Mouse (Mus musculus) stomach, embryonic 14.5 days (tissue): ENCODE results near the gene Chd2. TPM values are rescaled to one million over a fixed set of nuclear protein-coding genes. Genes with fewer than 3 reads are reported as not detected.

Experiments used
- ATAC-seq: fragments of 200-750 bp; cut with Nextera tagmentation; 2 replicates; pipeline ENCODE4 v1.8.0; 2017; ENCODE audit warnings: low read depth, moderate TSS enrichment; ENCODE audit not compliant: insufficient number of reproducible peaks, insufficient read depth, low FRiP score
- H3K27ac ChIP-seq: fragments of 300-500 bp; sonication (generic); 2 replicates; pipeline ENCODE4 v1.5.1; 2014; ENCODE audit warnings: mild to moderate bottlenecking, low read length, moderate library complexity, mixed read lengths
- H3K27me3 ChIP-seq: fragments of 300-500 bp; sonication (generic); 2 replicates; pipeline ENCODE4 v1.6.1; 2014; ENCODE audit warnings: low read length, control low read depth, mixed read lengths; ENCODE audit not compliant: control insufficient read depth, insufficient read depth
- H3K36me3 ChIP-seq: fragments of 300-500 bp; sonication (generic); 2 replicates; pipeline ENCODE4 v1.6.1; 2014; ENCODE audit warnings: mild to moderate bottlenecking, control low read depth, low read length, moderate library complexity, mixed read lengths; ENCODE audit not compliant: control insufficient read depth, insufficient read depth
- H3K4me1 ChIP-seq: fragments of 300-500 bp; sonication (generic); 2 replicates; pipeline ENCODE4 v1.6.1; 2014; ENCODE audit warnings: low read length, control low read depth, mixed read lengths; ENCODE audit not compliant: control insufficient read depth, insufficient read depth
- H3K4me2 ChIP-seq: fragments of 300-500 bp; sonication (generic); replicated peaks from 2 replicates; pipeline ENCODE4 v1.6.1; 2014; ENCODE audit warnings: low read depth, low read length, control low read depth
- H3K4me3 ChIP-seq: fragments of 300-500 bp; sonication (generic); 2 replicates; pipeline ENCODE4 v1.5.1; 2014; ENCODE audit warnings: low read depth, low read length, control low read depth
- H3K9ac ChIP-seq: fragments of 300-500 bp; sonication (generic); replicated peaks from 2 replicates; pipeline ENCODE4 v1.6.1; 2014; ENCODE audit warnings: low read depth, mild to moderate bottlenecking, control low read depth, low read length, moderate library complexity, mixed read lengths
- H3K9me3 ChIP-seq: fragments of 300-500 bp; sonication (generic); 2 replicates; pipeline ENCODE4 v1.6.1; 2016; ENCODE audit warnings: low read depth, low read length, control low read depth; ENCODE audit not compliant: control insufficient read depth
- WGBS: fragments of 180-500 bp; shearing (Covaris S2); extraction: QIAGEN DNeasy Blood & Tissue Kit; methylation state at CpG from one replicate; pipeline ENCODE4 v1.1.7; 2014; 5-methylcytosine and 5-hydroxymethylcytosine counted together
- polyA plus RNA-seq: library from polyadenylated mRNA; unstranded; fragments of >200 nt; fragmentation: Nextera tagmentation; extraction: Ambion mirVana; gene quantifications from 2 replicates; pipeline ENCODE4 v1.2.1, GENCODE M21; 2014

The Chd2 gene
- polyA plus RNA-seq, 1 experiment from 2014 or later = 71.0 TPM

- H3K9ac ChIP-seq = 0 out of 2 replicates have a peak overlapping the region, but pooled peaks have one; percentile 15
Measured at GRCm38 (mm10) chr7:73552054-73552750, 10.6 kb upstream of the Chd2 start.

DNA sequence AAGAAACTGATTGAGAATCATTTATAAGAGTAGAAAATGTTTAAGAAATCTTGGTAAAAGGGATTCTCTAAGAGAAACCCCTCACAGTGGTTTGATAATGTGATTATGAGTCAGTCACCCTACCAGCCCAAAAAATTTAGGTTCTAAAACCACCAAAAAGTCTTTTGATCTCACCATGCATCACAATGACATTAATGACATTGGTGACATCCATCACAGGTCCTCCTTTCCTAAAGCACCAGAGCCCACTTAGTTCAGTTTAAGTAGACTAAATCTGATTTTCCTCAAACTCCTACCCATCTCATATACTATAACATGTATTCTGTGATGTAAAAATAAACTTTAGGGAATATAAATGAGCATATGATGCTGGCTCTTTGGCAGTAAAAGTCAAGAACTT is 9.7 kb upstream of the Chd2 start:
- no peak for ATAC-seq
- Histone ChIP-seq H3K27ac (no peak overlapping the region), H3K9me3 (no peaks in the 10 kb centered on the region), H3K4me1 (peaks cover 15% of the 10 kb centered on the region; the same call in 1 of the 2 replicates), H3K4me3 (no peak overlapping the region), H3K36me3 (peaks cover 32% of the 10 kb centered on the region), H3K4me2 (no peak overlapping the region), H3K9ac (no peak overlapping the region), H3K27me3 (no peaks in the 10 kb centered on the region)

More at GRCm38 (mm10) chr7:73552054-73552750, 10.6 kb upstream of the Chd2 start:
- 71% methylated on average over 7 of the region's 7 CpGs for WGBS
- peaks cover 11% of the 10 kb centered on the region; the same call in 1 of the 2 replicates for H3K4me1 ChIP-seq
- ATAC-seq = no peak
- H3K27ac ChIP-seq = peak overlapping the region; percentile 22; the same call in 1 of the 2 replicates
- peak overlapping the region; percentile 10; the same call in 1 of the 2 replicates for H3K4me3 ChIP-seq
- no peaks in the 10 kb centered on the region for H3K9me3 ChIP-seq
- H3K4me2 ChIP-seq = peak overlapping the region; percentile 40
- H3K27me3 ChIP-seq = no peaks in the 10 kb centered on the region
- H3K36me3 ChIP-seq = peaks cover 28% of the 10 kb centered on the region

DNA sequence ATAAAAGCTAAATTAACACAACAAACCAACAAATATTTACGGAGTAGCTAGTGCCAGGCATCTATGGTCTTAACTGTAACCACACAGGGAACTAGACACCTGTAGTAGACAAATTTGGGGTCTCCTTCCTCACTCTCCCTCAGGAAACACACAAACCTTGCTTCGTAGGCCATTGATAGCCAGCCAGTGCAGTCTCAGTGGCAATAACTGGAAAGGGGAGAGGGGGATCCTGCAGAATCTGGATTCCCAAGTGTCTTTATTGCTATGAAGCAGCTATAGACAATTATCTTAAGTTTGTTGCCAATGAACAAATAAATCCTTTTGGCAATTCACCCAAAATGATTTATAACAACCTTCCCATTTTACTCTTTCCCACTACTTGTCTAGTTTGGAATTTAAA is 6.4 kb upstream of the Chd2 start:
- H3K9me3 ChIP-seq = no peaks in the 10 kb centered on the region
- no peaks in the 10 kb centered on the region for H3K27me3 ChIP-seq
- H3K9ac ChIP-seq = no peak overlapping the region
- H3K27ac ChIP-seq = no peak overlapping the region
- no peak for ATAC-seq
- H3K4me3 ChIP-seq = no peak overlapping the region
- 89% methylated on average over 2 of the region's 2 CpGs for WGBS
- H3K4me1 ChIP-seq = peaks cover 16% of the 10 kb centered on the region; the same call in 1 of the 2 replicates
- H3K36me3 ChIP-seq = peaks cover 39% of the 10 kb centered on the region
- H3K4me2 ChIP-seq = no peak overlapping the region

DNA sequence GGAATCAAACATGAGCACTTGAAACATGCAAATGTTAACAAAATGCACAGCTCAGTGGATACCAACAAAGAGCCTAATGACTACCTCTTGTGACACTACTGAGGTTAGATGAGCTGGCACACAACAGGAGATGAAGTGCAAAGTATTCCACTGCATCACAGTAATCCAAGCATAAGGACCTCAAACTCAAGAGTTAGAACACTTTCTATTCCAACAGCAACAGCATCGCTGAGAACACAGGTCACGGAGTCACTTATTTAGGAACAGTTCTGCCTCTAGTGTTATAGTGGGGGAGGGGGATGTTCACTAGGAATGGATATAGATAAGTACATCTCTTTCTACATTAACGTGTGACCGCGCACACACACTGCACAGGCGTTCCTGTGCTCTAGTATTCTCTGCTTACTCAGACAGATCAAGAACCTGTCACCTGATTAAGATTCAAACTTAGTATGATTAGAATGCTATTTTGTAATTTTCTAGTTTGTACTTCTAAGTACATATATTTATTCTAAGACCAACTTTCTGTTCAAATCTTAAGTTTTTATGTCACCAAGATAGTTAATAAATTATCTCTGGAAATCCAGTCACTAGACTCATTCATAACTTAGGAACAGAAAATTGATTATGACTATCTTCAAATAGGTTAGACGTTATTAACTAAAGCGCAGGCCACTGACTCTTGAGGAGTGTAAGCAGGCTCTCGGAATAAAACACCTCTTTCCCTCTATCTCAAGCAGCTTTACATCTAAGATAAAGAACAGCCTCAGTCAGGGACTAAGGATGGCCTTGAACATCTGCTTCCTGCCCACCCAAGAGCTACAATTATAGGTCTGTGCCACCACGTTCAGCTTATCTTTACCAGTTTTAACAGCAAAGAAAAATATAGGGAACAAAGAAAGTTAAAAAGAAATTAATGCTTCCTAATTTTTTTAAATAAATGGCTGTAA is 5.2 kb upstream of the Chd2 start:
- peaks cover 11% of the 10 kb centered on the region; the same call in 1 of the 2 replicates for H3K4me1 ChIP-seq
- no peak overlapping the region for H3K4me2 ChIP-seq
- H3K9ac ChIP-seq = no peak overlapping the region
- no peaks in the 10 kb centered on the region for H3K27me3 ChIP-seq
- WGBS = 69% methylated on average over 10 of the region's 10 CpGs
- no peak overlapping the region for H3K27ac ChIP-seq
- H3K36me3 ChIP-seq = peaks cover 34% of the 10 kb centered on the region
- no peak for ATAC-seq
- no peaks in the 10 kb centered on the region for H3K9me3 ChIP-seq
- no peak overlapping the region for H3K4me3 ChIP-seq

DNA sequence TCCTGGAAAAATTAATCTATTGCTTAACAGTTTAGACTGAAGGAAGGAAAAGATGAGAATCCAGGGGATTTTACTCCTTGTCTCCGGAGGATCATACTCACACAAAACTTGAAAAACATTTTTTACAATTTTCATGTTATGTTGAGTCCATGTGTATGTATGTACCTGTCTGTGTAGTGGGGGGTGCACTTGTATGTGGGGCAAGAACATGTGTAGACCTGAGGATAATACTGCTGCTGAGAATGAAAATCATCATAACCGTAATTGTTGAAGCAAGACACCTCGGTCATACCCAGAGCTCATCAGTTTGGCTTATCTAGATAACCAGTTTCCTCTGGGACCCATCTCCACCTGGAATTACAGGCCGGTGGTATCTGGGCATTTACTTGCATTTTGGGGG is 3.4 kb upstream of the Chd2 start:
- Histone ChIP-seq H3K9ac (no peak overlapping the region), H3K4me3 (no peak overlapping the region), H3K4me2 (no peak overlapping the region), H3K36me3 (peaks cover 26% of the 10 kb centered on the region), H3K27ac (no peak overlapping the region), H3K4me1 (peaks cover 10% of the 10 kb centered on the region; the same call in 1 of the 2 replicates), H3K27me3 (no peaks in the 10 kb centered on the region), H3K9me3 (no peaks in the 10 kb centered on the region)
- 87% methylated on average over 4 of the region's 4 CpGs for WGBS
- no peak for ATAC-seq

GRCm38 (mm10) chr7:73542131-73542853 is 662 bp upstream of the Chd2 start:
- peaks cover 5% of the 10 kb centered on the region; the same call in 1 of the 2 replicates for H3K4me1 ChIP-seq
- peak overlapping the region; percentile 39 for H3K4me2 ChIP-seq
- H3K27me3 ChIP-seq = no peaks in the 10 kb centered on the region
- peak overlapping the region; percentile 73; the same call in 1 of the 2 replicates for H3K4me3 ChIP-seq
- H3K9ac ChIP-seq = no peak overlapping the region
- H3K36me3 ChIP-seq = peaks cover 10% of the 10 kb centered on the region
- WGBS = 79% methylated on average over 7 of the region's 7 CpGs
- no peaks in the 10 kb centered on the region for H3K9me3 ChIP-seq
- ATAC-seq = no peak
- peak overlapping the region; percentile 100 for H3K27ac ChIP-seq

DNA sequence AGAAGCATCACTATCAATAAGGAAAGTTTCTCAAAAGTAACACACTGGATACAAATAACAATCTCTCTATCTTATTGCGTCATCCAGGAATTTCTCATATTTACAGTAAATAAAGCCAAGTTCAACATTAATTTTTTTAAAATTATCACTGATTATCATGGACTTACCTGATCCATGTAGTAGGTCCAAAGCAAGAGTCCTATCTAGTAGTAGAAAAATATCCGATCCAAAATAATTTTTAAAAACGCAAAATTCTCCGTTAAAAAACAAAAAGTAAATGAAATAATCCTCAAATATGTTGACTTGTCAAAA is 595 bp downstream of the Chd2 start:
- peak overlapping the region; percentile 93 for H3K9ac ChIP-seq
- peak overlapping the region; percentile 53 for H3K4me2 ChIP-seq
- no peak for ATAC-seq
- peak overlapping the region; percentile 73 for H3K4me3 ChIP-seq
- H3K4me1 ChIP-seq = peaks cover 4% of the 10 kb centered on the region; the same call in 1 of the 2 replicates
- peaks cover 7% of the 10 kb centered on the region; the same call in 1 of the 2 replicates for H3K36me3 ChIP-seq
- H3K9me3 ChIP-seq = no peaks in the 10 kb centered on the region
- H3K27me3 ChIP-seq = no peaks in the 10 kb centered on the region
- H3K27ac ChIP-seq = peak overlapping the region; percentile 100
- WGBS = 1% methylated on average over 4 of the region's 4 CpGs
